Comparison of ENCODE assay signal across 24 mouse cellular contexts in the genomic region with DNA sequence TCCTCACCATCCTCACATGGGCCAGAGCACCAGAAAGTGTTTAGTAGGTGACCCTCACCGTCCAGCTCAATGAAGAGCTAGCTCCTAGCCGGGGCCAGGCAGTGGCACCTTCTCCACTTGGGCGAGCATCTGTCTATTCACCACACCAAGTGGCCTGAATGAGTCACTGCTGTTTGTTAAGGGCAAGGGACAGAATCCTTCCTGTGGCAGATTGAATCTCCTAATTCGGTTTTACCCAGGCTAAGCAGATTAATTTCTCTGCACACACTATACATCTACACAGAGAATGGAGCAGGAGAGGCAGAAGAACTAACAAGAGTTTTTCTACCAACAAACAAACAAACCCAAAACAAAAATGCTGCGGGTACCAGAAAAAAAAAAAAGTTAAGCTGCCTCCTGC. TPM values are rescaled to one million over a fixed set of nuclear protein-coding genes. Genes with fewer than 3 reads are reported as not detected.
"Had no signal": no experiment of that assay in that cellular context is flagged by ENCODE, and none has a peak within 500 bp of the region (broad histone marks: within the 10 kb centered on the region; RNA-seq: fewer than 3 reads in every experiment).

No protein-coding gene starts in this region.

- H3K27ac ChIP-seq: heart, embryonic 10.5 days; hindbrain, embryonic 10.5 days; hindbrain, embryonic 12.5 days; hindbrain, embryonic 14.5 days; intestine, embryonic 15.5 days; layer of hippocampus, adult 2 months; left cerebral cortex, adult 2 months; limb, embryonic 10.5 days; limb, embryonic 12.5 days had no signal

- H3K4me3 ChIP-seq: heart, embryonic 10.5 days; heart, embryonic 12.5 days; hindbrain, embryonic 10.5 days; hindbrain, embryonic 12.5 days; intestine, embryonic 15.5 days; layer of hippocampus, adult 2 months; left cerebral cortex, adult 2 months; limb, embryonic 10.5 days; limb, embryonic 12.5 days had no signal

- DNase-seq: gastrocnemius, postnatal 10 days; gastrocnemius, postnatal 25 days; heart, adult 18-20 months; heart, postnatal 10 days; heart, postnatal 4 days; kidney, adult 18-20 months; kidney, adult 8-10 months; kidney, postnatal 10 days; kidney, postnatal 25 days; kidney, postnatal 4 days; liver had no signal

RNA-seq across cellular contexts. Expression of a gene that starts 16.7 kb away (rescaled TPM):
- total RNA-seq: granulocyte monocyte progenitor cell, adult 5-6 weeks had no signal

RNA-seq across cellular contexts. Expression of a gene that starts 22.0 kb away (rescaled TPM):
- total RNA-seq: granulocyte monocyte progenitor cell, adult 5-6 weeks had no signal

RNA-seq across cellular contexts. Expression of a gene that starts 24.0 kb away (rescaled TPM):
- total RNA-seq: gastrocnemius, postnatal 25 days; granulocyte monocyte progenitor cell, adult 5-6 weeks; heart, adult 18-20 months; heart, adult 8-10 months; heart, postnatal 10 days; heart, postnatal 25 days; heart, postnatal 4 days had no signal

RNA-seq across cellular contexts. Expression of a gene that starts 33.8 kb away (rescaled TPM):
- total RNA-seq: granulocyte monocyte progenitor cell, adult 5-6 weeks had no signal
